Mouse (Mus musculus): ENCODE measurements around the gene Clic3. TPM values are rescaled to one million over a fixed set of nuclear protein-coding genes. Genes with fewer than 3 reads are reported as not detected.

Clic3 gene
- polyA plus RNA-seq, 1 experiment = 17.3 TPM

DNA sequence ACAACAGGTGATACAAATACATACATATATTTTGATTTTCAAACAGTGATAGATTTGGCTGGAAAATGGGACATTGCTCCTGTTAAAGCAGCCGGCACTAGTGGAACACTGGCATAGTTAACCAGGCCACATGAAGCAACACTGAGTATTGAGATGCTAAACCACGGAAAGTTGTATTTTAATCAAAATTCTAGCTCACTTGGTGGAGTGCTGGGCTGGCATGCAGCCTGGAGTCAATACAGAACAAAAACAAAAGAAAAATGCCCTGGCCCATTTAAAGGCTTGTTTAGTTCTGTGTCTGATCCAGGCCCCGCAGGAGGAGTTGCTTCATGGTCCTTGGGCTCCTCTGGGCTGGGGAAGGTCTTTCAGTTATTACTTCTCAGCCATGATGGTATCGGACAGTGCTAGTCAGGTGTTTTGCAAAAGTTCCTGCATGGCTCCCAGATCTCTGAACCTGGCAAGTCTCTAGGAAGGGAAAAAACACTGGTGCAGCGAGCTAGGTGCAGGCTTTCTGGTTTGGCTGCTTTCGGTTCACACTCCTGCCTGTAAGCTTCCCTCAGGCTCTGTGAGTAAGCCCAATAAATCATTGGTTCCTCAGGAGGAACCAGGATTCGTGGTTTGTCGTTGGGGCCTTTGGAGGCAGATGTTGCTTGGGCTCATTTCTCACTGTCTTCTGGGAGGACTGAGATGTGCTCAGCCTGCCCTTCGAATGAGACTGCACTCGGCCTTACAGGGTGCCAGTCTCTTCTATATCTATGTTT, 23.1 kb downstream of the Clic3 start:
- no peaks in the 10 kb centered on the region for H3K27me3 ChIP-seq (ENCODE audit: control insufficient read depth, insufficient read depth, low read length)
- H3K4me1 ChIP-seq (replicated peaks; ENCODE audit: control insufficient read depth, insufficient read depth, low read length) = peaks cover 12% of the 10 kb centered on the region
- H3K27ac ChIP-seq (ENCODE audit: control insufficient read depth, insufficient read depth, low read length) = no peak overlapping the region
- WGBS = 78% methylated on average over 10 of the region's 10 CpGs
- H3K4me3 ChIP-seq (ENCODE audit: control insufficient read depth, insufficient read depth, low read length) = no peak overlapping the region
- no peaks in the 10 kb centered on the region for H3K36me3 ChIP-seq (ENCODE audit: control insufficient read depth, insufficient read depth, low read length)
- no peak for DNase-seq
- TF ChIP-seq POLR2A (IDR thresholded peaks at IDR 0.05; ENCODE audit: control insufficient read depth, extremely low read depth, insufficient read depth, low read length, poor library complexity) = no peak
- TF ChIP-seq CTCF (IDR thresholded peaks at IDR 0.05; ENCODE audit: borderline replicate concordance, control insufficient read depth, extremely low read depth, insufficient read depth, low read length, poor library complexity) = no peak

DNA sequence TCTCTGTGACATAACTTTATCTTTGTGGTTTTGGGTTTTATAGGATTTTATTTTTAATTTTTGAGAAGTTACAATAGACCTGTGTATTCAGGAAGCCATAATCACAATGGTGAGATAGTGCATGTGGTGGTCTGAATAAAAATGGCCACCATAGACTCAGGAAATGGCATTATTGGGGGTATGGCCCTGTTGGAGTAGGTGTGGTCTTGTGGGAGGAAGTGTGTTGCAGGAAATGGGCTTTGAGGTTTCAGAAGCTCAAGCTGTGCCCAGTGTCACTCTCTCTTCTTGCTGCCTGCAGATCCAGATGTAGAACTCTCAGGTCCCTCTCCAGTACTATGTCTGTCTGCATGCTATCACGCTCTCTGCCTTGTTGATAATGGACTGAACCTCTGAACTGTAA, 23.9 kb downstream of the Clic3 start:
- 76% methylated on average over 1 of the region's 1 CpGs for WGBS
- Histone ChIP-seq H3K27me3 (ENCODE audit: control insufficient read depth, insufficient read depth, low read length) (no peaks in the 10 kb centered on the region), H3K4me1 (replicated peaks; ENCODE audit: control insufficient read depth, insufficient read depth, low read length) (peaks cover 20% of the 10 kb centered on the region), H3K36me3 (ENCODE audit: control insufficient read depth, insufficient read depth, low read length) (no peaks in the 10 kb centered on the region), H3K27ac (ENCODE audit: control insufficient read depth, insufficient read depth, low read length) (no peak overlapping the region), H3K4me3 (ENCODE audit: control insufficient read depth, insufficient read depth, low read length) (no peak overlapping the region)
- no peak for TF ChIP-seq CTCF (IDR thresholded peaks at IDR 0.05; ENCODE audit: borderline replicate concordance, control insufficient read depth, extremely low read depth, insufficient read depth, low read length, poor library complexity)
- TF ChIP-seq POLR2A (IDR thresholded peaks at IDR 0.05; ENCODE audit: control insufficient read depth, extremely low read depth, insufficient read depth, low read length, poor library complexity) = no peak
- DNase-seq = no peak

- WGBS = 21% methylated on average over 7 of the region's 7 CpGs
- no peaks in the 10 kb centered on the region for H3K27me3 ChIP-seq (ENCODE audit: control insufficient read depth, insufficient read depth, low read length)
- H3K27ac ChIP-seq (ENCODE audit: control insufficient read depth, insufficient read depth, low read length) = no peak overlapping the region
- H3K4me3 ChIP-seq (ENCODE audit: control insufficient read depth, insufficient read depth, low read length) = no peak overlapping the region
- peak; percentile 67 for DNase-seq
- peak; percentile 23; the same call in 1 of the 2 replicates for TF ChIP-seq CTCF (IDR thresholded peaks at IDR 0.05; ENCODE audit: borderline replicate concordance, control insufficient read depth, extremely low read depth, insufficient read depth, low read length, poor library complexity)
- TF ChIP-seq POLR2A (IDR thresholded peaks at IDR 0.05; ENCODE audit: control insufficient read depth, extremely low read depth, insufficient read depth, low read length, poor library complexity) = no peak
- H3K36me3 ChIP-seq (ENCODE audit: control insufficient read depth, insufficient read depth, low read length) = no peaks in the 10 kb centered on the region
- H3K4me1 ChIP-seq (replicated peaks; ENCODE audit: control insufficient read depth, insufficient read depth, low read length) = peaks cover 22% of the 10 kb centered on the region
Observed at GRCm38 (mm10) chr2:25482969-25483368, 26.3 kb downstream of the Clic3 start.

GRCm38 (mm10) chr2:25484901-25485647, 28.4 kb downstream of the Clic3 start:
- 58% methylated on average over 11 of the region's 11 CpGs for WGBS
- DNase-seq = peak; percentile 47
- TF ChIP-seq POLR2A (IDR thresholded peaks at IDR 0.05; ENCODE audit: control insufficient read depth, extremely low read depth, insufficient read depth, low read length, poor library complexity) (no peak), CTCF (IDR thresholded peaks at IDR 0.05; ENCODE audit: borderline replicate concordance, control insufficient read depth, extremely low read depth, insufficient read depth, low read length, poor library complexity) (no peak)
- H3K27ac ChIP-seq (ENCODE audit: control insufficient read depth, insufficient read depth, low read length) = no peak overlapping the region; the same call in 1 of the 2 replicates
- no peaks in the 10 kb centered on the region for H3K27me3 ChIP-seq (ENCODE audit: control insufficient read depth, insufficient read depth, low read length)
- peaks cover 22% of the 10 kb centered on the region for H3K4me1 ChIP-seq (replicated peaks; ENCODE audit: control insufficient read depth, insufficient read depth, low read length)
- H3K36me3 ChIP-seq (ENCODE audit: control insufficient read depth, insufficient read depth, low read length) = no peaks in the 10 kb centered on the region
- H3K4me3 ChIP-seq (ENCODE audit: control insufficient read depth, insufficient read depth, low read length) = no peak overlapping the region

GRCm38 (mm10) chr2:25487965-25488670, 31.5 kb downstream of the Clic3 start:
- Histone ChIP-seq H3K27me3 (ENCODE audit: control insufficient read depth, insufficient read depth, low read length) (no peaks in the 10 kb centered on the region), H3K27ac (ENCODE audit: control insufficient read depth, insufficient read depth, low read length) (no peak overlapping the region), H3K4me3 (ENCODE audit: control insufficient read depth, insufficient read depth, low read length) (no peak overlapping the region), H3K4me1 (replicated peaks; ENCODE audit: control insufficient read depth, insufficient read depth, low read length) (peaks cover 21% of the 10 kb centered on the region), H3K36me3 (ENCODE audit: control insufficient read depth, insufficient read depth, low read length) (no peaks in the 10 kb centered on the region)
- TF ChIP-seq CTCF (IDR thresholded peaks at IDR 0.05; ENCODE audit: borderline replicate concordance, control insufficient read depth, extremely low read depth, insufficient read depth, low read length, poor library complexity) (no peak), POLR2A (IDR thresholded peaks at IDR 0.05; ENCODE audit: control insufficient read depth, extremely low read depth, insufficient read depth, low read length, poor library complexity) (no peak)
- no peak for DNase-seq
- 90% methylated on average over 6 of the region's 6 CpGs for WGBS

DNA sequence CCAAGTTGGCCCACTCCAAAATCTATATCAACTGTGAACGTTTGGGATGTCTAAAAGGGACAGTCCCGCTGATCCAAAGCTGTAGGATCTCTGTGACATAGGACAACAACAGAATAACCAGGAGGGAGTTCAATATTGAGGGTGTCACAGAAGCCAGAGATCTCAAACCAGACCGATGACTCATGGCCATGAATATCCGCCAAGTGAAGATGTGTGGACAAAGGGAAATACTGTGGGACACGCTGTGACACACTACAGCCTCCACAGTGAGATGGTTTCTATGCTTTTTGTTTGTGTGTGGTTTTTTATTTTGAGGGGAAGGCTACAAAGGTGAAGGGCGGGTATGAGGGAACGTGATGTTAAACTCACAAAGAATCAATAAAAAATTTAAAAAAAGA, 32.0 kb downstream of the Clic3 start:
- DNase-seq = no peak
- Histone ChIP-seq H3K36me3 (ENCODE audit: control insufficient read depth, insufficient read depth, low read length) (no peaks in the 10 kb centered on the region), H3K4me1 (replicated peaks; ENCODE audit: control insufficient read depth, insufficient read depth, low read length) (peaks cover 18% of the 10 kb centered on the region), H3K4me3 (ENCODE audit: control insufficient read depth, insufficient read depth, low read length) (no peak overlapping the region), H3K27me3 (ENCODE audit: control insufficient read depth, insufficient read depth, low read length) (no peaks in the 10 kb centered on the region), H3K27ac (ENCODE audit: control insufficient read depth, insufficient read depth, low read length) (no peak overlapping the region)
- 93% methylated on average over 7 of the region's 7 CpGs for WGBS
- TF ChIP-seq POLR2A (IDR thresholded peaks at IDR 0.05; ENCODE audit: control insufficient read depth, extremely low read depth, insufficient read depth, low read length, poor library complexity) (no peak), CTCF (IDR thresholded peaks at IDR 0.05; ENCODE audit: borderline replicate concordance, control insufficient read depth, extremely low read depth, insufficient read depth, low read length, poor library complexity) (no peak)

All from thymus, adult 2 months (tissue).